In the genomic region with DNA sequence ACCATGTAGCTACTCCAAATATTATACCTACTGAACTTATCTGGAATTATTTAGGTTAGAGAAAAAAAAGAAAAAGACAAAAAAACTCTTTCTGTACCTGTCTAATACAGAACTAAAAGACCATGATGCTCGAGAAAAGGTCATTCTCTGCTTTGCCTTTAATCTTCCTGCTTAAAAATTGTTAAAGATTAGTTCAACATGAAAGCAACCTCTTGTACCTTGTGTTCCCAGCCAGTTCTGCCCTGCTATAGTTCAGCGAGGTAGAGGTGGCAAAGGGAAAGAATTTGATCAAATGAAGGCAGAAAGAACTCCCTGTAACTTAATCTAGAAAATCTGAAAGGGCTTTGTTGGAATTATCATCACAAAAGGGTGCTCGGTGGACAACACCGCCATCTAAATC, we compare ENCODE assay signal across 14 mouse cellular contexts. TPM values are rescaled to one million over a fixed set of nuclear protein-coding genes. Genes with fewer than 3 reads are reported as not detected.
"Had no signal": no experiment of that assay in that cellular context is flagged by ENCODE, and none has a peak within 500 bp of the region (broad histone marks: within the 10 kb centered on the region; RNA-seq: fewer than 3 reads in every experiment).

No protein-coding gene starts in this region.

RNA-seq across cellular contexts. Expression of a gene that starts 2.3 kb away (rescaled TPM):
- polyA plus RNA-seq: neural tube, embryonic 13.5 days; neural tube, embryonic 14.5 days; neural tube, embryonic 15.5 days; stomach, embryonic 14.5 days; stomach, embryonic 16.5 days; stomach, postnatal 0 days; thymus, adult 2 months; thymus, postnatal 0 days; urinary bladder, adult 2 months had no signal

RNA-seq across cellular contexts. Expression of a gene that starts 3.8 kb away (rescaled TPM):
- polyA plus RNA-seq: neural tube, embryonic 13.5 days; neural tube, embryonic 14.5 days; neural tube, embryonic 15.5 days; stomach, embryonic 14.5 days; thymus, adult 2 months; thymus, postnatal 0 days; urinary bladder, adult 2 months had no signal

RNA-seq across cellular contexts. Expression of a gene that starts 7.9 kb away (rescaled TPM):
- polyA plus RNA-seq: neural tube, embryonic 12.5 days; neural tube, embryonic 13.5 days; neural tube, embryonic 14.5 days; neural tube, embryonic 15.5 days; spleen, adult 2 months; stomach, embryonic 14.5 days; stomach, postnatal 0 days; testis, adult 2 months; thymus, adult 2 months; thymus, postnatal 0 days; urinary bladder, adult 2 months had no signal

RNA-seq across cellular contexts. Expression of a gene that starts 13.6 kb away (rescaled TPM):
- polyA plus RNA-seq: neural tube, embryonic 14.5 days; neural tube, embryonic 15.5 days; stomach, embryonic 14.5 days; stomach, postnatal 0 days; thymus, postnatal 0 days; urinary bladder, adult 2 months had no signal

RNA-seq across cellular contexts. Expression of a gene that starts 13.9 kb away (rescaled TPM):
- polyA plus RNA-seq: neural tube, embryonic 12.5 days; neural tube, embryonic 13.5 days; neural tube, embryonic 14.5 days; neural tube, embryonic 15.5 days; small intestine, adult 2 months; stomach, embryonic 14.5 days; stomach, embryonic 15.5 days; stomach, embryonic 16.5 days; stomach, postnatal 0 days; thymus, adult 2 months; thymus, postnatal 0 days; urinary bladder, adult 2 months had no signal
